Mouse (Mus musculus): ENCODE results near the gene Limk1.
A peak's percentile ranks its signal among the peaks of the same experiment; 100 is the strongest.
"Not testable (repeated sequence)": the region's sequence is repeated elsewhere in the genome, so short reads cannot be mapped to it uniquely, and the experiment has no call there.

Limk1 gene

GRCm38 (mm10) chr5:134677491-134677890 is 10.9 kb downstream of the Limk1 start:
- no peak for DNase-seq (ENCODE audit: low spot score)

- peak; percentile 70 for DNase-seq (ENCODE audit: low spot score)
These were observed 12.2 kb downstream of the Limk1 start for GRCm38 (mm10) chr5:134675956-134676759.

- DNase-seq (ENCODE audit: low spot score): no peak
These were observed 13.4 kb downstream of the Limk1 start for GRCm38 (mm10) chr5:134674977-134675376.

GRCm38 (mm10) chr5:134672611-134673010 is 15.8 kb downstream of the Limk1 start:
- DNase-seq (ENCODE audit: low spot score): no peak

GRCm38 (mm10) chr5:134672198-134672516 is 16.2 kb downstream of the Limk1 start:
- no peak for DNase-seq (ENCODE audit: low spot score)

- DNase-seq (ENCODE audit: low spot score): no peak
These were observed 16.8 kb downstream of the Limk1 start for GRCm38 (mm10) chr5:134671335-134672197.

- DNase-seq (ENCODE audit: low spot score): no peak
These were observed 19.2 kb downstream of the Limk1 start for GRCm38 (mm10) chr5:134669001-134669708.

GRCm38 (mm10) chr5:134668495-134668894 is 19.9 kb downstream of the Limk1 start:
- DNase-seq (ENCODE audit: low spot score): no peak

- DNase-seq (ENCODE audit: low spot score): no peak
These were observed 31.7 kb downstream of the Limk1 start for GRCm38 (mm10) chr5:134656708-134657107.

- peak; percentile 24 for DNase-seq (ENCODE audit: low spot score)
These were observed 36.4 kb downstream of the Limk1 start for GRCm38 (mm10) chr5:134652015-134652414.

GRCm38 (mm10) chr5:134650926-134651325 is 37.5 kb downstream of the Limk1 start:
- peak; percentile 47 for DNase-seq (ENCODE audit: low spot score)

GRCm38 (mm10) chr5:134648976-134649375 is 39.4 kb downstream of the Limk1 start:
- not testable (repeated sequence) for DNase-seq (ENCODE audit: low spot score)

- no peak for DNase-seq (ENCODE audit: low spot score)
These were observed 41.0 kb downstream of the Limk1 start for GRCm38 (mm10) chr5:134647394-134647793.

GRCm38 (mm10) chr5:134646461-134646860 is 41.9 kb downstream of the Limk1 start:
- no peak for DNase-seq (ENCODE audit: low spot score)

- no peak for DNase-seq (ENCODE audit: low spot score)
These were observed 43.7 kb downstream of the Limk1 start for GRCm38 (mm10) chr5:134644643-134645118.

- DNase-seq (ENCODE audit: low spot score): no peak
These were observed 44.3 kb downstream of the Limk1 start for GRCm38 (mm10) chr5:134644121-134644520.

- no peak for DNase-seq (ENCODE audit: low spot score)
These were observed 48.0 kb downstream of the Limk1 start for GRCm38 (mm10) chr5:134640371-134640770.

- DNase-seq (ENCODE audit: low spot score): peak; percentile 97
These were observed 49.1 kb downstream of the Limk1 start, which contains the start of gene Eif4h for GRCm38 (mm10) chr5:134639269-134639682. Gene Eif4h, minus strand, starts transcription at chr5:134639490.

GRCm38 (mm10) chr5:134638461-134639268 is 49.7 kb downstream of the Limk1 start:
- DNase-seq (ENCODE audit: low spot score): no peak

GRCm38 (mm10) chr5:134637820-134638367 is 50.5 kb downstream of the Limk1 start:
- DNase-seq (ENCODE audit: low spot score): no peak

- no peak for DNase-seq (ENCODE audit: low spot score)
These were observed 55.6 kb downstream of the Limk1 start for GRCm38 (mm10) chr5:134632841-134633240.
